Mouse (Mus musculus): ENCODE measurements around the gene Lrrtm4.

The Lrrtm4 gene

GRCm38 (mm10) chr6:80331751-80332150, 313.1 kb downstream of the Lrrtm4 start:
- DNase-seq: no peak

GRCm38 (mm10) chr6:80352307-80352706, 333.6 kb downstream of the Lrrtm4 start:
- DNase-seq: no peak

DNA sequence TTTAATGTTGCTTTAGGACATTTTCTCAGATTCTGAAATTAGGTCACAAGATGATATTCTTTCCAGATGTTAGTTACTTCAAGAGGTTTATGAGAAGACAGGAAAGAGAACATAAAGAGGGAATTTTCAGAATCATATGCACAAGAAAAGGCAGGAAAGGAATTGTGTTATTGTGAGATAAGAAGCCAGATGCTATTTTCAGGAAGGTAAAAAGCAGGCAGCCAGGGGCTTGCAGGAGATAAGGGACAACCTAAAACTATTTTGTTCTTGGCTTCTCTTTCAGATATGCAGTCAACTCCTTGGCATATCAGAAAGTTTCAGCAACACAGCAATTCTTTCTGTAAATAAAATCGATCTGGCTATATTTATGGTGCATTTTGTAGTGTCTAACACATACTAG, 338.4 kb downstream of the Lrrtm4 start:
- no peak for DNase-seq

GRCm38 (mm10) chr6:80363593-80363992, 344.9 kb downstream of the Lrrtm4 start:
- DNase-seq: no peak

DNA sequence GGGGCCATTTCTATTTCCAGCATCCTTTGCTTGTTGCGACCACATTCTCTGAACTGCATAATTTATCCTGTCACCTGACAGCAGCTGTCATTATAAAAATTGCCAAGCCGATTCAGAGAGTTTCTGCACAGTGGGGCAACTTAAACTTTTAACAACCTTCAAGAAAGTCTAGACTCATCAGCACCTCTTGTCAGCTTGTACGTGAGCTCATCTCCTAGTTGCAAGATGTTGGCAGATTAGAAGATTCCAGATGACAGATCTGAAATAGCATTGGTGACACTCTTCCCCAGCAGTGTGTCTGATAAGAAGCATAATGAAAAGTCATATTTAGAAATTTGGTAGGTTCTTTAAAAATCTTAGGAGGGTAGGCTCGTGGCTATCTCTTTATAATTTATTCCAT, 347.9 kb downstream of the Lrrtm4 start:
- no peak for DNase-seq

GRCm38 (mm10) chr6:80389571-80389970, 370.9 kb downstream of the Lrrtm4 start:
- DNase-seq: no peak

- no peak for DNase-seq
Observed at GRCm38 (mm10) chr6:80406757-80407156, 388.1 kb downstream of the Lrrtm4 start.

GRCm38 (mm10) chr6:80440135-80440534, 421.5 kb downstream of the Lrrtm4 start:
- no peak for DNase-seq

GRCm38 (mm10) chr6:80470546-80470945, 451.9 kb downstream of the Lrrtm4 start:
- DNase-seq: no peak

GRCm38 (mm10) chr6:80476153-80476552, 457.5 kb downstream of the Lrrtm4 start:
- DNase-seq: no peak

DNA sequence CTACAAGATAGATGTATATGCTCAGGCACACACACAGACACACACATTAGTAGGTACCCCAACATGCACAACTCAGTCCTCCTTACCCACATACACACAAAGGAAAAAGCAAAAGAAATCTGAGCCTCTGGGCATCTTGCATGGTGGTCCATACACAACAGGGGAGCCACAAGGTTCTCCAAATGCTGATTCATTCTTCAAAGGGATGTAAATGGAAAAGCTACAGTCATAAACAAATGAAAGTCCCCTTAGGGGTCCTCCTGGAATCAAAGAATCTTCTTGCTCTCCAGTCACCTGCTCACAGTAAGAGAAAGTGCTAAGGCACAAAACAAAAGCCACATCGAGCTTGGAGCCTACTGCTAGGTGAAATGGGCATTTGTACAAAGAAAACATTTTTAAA, 526.3 kb downstream of the Lrrtm4 start:
- DNase-seq: no peak

DNA sequence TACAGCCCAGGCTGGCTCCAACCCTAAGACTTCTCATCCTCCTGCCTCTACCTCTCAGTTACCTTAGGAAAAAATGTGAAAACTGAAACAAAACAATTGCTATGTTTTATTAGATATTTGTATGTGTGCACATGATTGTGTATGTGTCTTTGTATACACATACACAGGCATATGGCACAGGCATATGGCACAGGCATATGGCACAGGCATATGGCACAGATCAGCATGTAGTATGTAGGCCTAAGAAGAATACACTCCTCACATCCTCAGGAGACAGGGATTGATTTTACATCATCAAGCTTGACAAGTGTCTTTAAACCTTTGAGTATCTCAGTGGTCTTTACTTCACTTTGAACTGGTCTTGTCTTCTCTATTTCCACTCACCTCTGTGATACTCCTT, 531.2 kb downstream of the Lrrtm4 start:
- DNase-seq: no peak

GRCm38 (mm10) chr6:80553398-80553797, 534.7 kb downstream of the Lrrtm4 start:
- DNase-seq: no peak

DNA sequence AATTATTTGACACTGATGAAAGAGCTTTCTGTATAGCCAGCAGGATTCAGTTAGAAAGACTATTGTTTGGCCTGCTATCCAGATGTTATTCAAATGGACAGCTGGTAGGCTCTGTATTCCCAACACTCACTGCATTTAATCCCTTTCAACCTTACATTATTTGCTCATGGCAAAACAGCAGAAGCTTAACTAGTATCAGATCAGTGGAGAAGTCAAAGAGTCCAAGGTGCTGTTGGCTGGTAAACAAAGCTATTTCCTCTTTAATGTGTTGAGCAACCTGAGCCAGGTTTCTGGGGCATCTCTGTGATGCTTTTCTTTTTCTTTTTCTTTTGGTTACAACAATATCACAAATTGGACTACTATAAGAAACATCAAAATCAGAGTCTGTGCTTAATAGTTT, 536.3 kb downstream of the Lrrtm4 start:
- no peak for DNase-seq

GRCm38 (mm10) chr6:80577227-80577626, 558.5 kb downstream of the Lrrtm4 start:
- DNase-seq: no peak

- no peak for DNase-seq
Observed at GRCm38 (mm10) chr6:80582225-80582624, 563.5 kb downstream of the Lrrtm4 start.

DNA sequence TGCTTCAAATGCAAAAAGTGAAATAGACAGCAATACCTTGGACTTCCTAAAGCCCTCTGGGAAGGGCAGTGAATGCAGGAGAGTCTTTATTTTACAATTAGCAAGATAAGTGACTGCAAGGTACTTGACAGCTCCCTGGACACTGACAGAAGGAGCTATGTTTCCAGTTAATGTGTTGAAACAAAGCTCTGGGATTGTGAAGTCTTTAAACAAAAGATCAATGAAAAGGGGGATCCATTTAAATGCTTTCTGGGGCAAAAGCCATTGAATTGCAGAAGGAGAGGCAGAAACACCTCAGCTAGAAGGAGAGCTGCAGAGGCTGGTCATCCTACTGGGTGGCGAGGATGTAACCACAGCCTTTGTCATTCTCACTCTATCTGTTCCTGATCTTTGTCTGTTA, 571.1 kb downstream of the Lrrtm4 start:
- no peak for DNase-seq

GRCm38 (mm10) chr6:80619508-80619907, 600.8 kb downstream of the Lrrtm4 start:
- no peak for DNase-seq

DNA sequence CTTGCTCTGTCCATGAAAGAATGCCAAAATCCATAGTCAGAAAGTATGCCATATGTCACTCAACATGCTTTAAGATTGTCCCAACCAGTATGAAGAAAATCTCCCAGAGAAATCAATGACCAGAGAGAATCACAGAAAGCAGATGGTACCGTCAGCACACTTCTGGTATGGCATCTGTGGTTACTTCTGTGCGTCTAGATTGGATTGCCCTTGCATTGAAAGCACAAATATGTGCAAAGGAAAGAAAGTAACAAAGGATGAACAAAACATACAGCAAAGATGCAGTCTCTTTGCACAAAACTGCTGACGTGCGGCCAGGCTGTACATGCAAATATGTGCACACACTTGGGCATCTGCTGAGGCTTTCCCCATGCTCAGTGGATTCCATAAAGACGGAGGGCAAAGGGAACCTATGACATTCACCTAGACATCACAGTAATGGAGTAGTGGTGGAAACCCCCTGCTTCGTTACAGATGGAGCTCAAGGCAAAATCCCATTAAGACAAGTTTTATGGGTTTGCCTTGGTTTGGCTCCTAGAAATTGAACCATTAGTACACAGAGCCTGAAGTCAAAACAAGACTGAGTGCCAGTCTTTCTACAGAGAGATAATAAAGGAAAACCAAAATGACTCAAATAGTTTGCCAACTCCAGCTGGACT, 604.1 kb downstream of the Lrrtm4 start:
- DNase-seq: no peak

DNA sequence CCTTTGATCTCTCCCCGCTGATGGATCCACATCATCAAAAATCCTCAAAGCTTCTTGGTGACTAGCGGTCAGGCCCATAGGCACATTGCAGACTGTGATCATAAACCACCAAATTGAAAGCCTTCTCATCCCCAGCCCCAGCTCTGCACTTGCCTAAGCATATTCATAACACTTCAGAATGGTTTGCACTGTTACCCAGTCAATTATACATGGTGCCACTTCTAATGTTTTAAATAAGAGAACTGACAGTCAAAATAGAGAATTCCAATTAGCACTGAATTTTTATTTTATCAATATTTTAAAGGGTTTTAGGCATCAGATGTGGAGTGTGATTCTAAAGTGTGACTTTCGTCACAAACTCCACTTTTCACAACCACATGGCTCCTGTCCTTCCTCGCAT, 606.8 kb downstream of the Lrrtm4 start:
- DNase-seq: no peak

GRCm38 (mm10) chr6:80662729-80663128, 644.1 kb downstream of the Lrrtm4 start:
- DNase-seq: no peak

GRCm38 (mm10) chr6:80664039-80664438, 645.4 kb downstream of the Lrrtm4 start:
- no peak for DNase-seq

DNA sequence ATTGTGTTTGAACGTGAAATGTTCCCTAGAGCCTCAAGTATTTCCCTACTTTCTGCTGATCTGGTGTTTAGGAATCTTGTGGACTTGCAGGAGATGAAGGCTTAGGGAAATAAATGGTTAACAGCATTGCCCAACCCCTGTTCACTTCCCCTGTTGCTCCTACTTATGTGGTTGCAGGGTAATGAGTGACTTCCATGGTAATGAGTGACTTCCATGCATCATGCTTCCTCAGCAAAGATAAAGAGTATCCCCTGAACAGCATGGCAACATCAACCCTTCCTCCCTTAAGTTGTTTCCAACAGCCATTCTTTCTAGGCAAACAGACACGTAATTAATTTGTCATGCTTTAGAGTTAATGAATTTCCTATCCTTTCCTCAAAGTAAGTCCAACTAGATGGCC, 685.5 kb downstream of the Lrrtm4 start:
- DNase-seq: no peak

GRCm38 (mm10) chr6:80720468-80720867, 701.8 kb downstream of the Lrrtm4 start:
- DNase-seq: no peak

DNA sequence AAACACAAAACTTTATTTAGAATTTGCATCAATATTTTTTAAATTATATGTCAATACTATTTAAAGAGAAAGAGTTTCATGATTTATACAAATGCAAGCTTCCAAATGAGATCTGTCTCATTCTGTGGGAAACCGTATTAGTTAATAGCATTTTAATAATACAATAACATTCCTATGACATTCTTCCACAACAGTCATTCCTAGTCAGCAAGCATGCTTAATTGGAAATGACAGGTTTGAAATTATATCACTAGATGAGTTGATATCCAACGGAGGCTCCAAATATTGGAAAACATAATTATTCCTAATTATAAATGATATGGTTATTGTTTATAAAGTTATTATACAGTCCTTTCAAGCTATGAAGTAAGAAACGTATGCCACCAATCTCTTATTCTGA, 714.7 kb downstream of the Lrrtm4 start:
- no peak for DNase-seq
